ENCODE assay signal across 12 mouse cellular contexts in genomic region chr9:91350211-91350791, GRCm38 (mm10). TPM values are rescaled to one million over a fixed set of nuclear protein-coding genes. Genes with fewer than 3 reads are reported as not detected.
DNase-seq lines count a peak whose midpoint lies in the region; ATAC-seq and TF ChIP-seq lines count a peak whose summit lies in the region.
"Had no signal": no experiment of that assay in that cellular context is flagged by ENCODE, and none has a peak within 500 bp of the region (broad histone marks: within the 10 kb centered on the region; RNA-seq: fewer than 3 reads in every experiment).

No protein-coding gene starts in this region.

- DNase-seq in brain, adult 2 months (ENCODE audit: low read depth, low spot score), result peak; percentile 58
- DNase-seq in cerebellum, postnatal 10 days, result peak; percentile 62 to 69
- DNase-seq in forebrain, embryonic 14.5 days (ENCODE audit: low spot score), result peak; percentile 24
- no peak for DNase-seq in thymus, adult 18-20 months
- no peak for DNase-seq in lung, adult 2 months
- no peak for DNase-seq in spleen, postnatal 4 days (ENCODE audit: low spot score in 2 of 2)
- no peak for DNase-seq in adipocyte (ENCODE audit: low spot score)

- H3K27ac ChIP-seq in forebrain, embryonic 14.5 days (ENCODE audit: low read depth, low read length), result peak overlapping the region; percentile 78
- H3K27ac ChIP-seq in midbrain, embryonic 13.5 days, result peak overlapping the region; percentile 69
- H3K27ac ChIP-seq: embryonic facial prominence, embryonic 13.5 days; limb, embryonic 12.5 days; macrophage had no signal

- H3K4me2 ChIP-seq in forebrain, embryonic 14.5 days (ENCODE audit: low read length), result peak overlapping the region; percentile 57
- H3K4me2 ChIP-seq in midbrain, embryonic 13.5 days (replicated peaks), result peak overlapping the region; percentile 54
- H3K4me2 ChIP-seq: embryonic facial prominence, embryonic 13.5 days; limb, embryonic 12.5 days had no signal

- TF ChIP-seq POLR2A in lung, adult 2 months (IDR thresholded peaks at IDR 0.05; ENCODE audit: borderline replicate concordance, extremely low read depth, low read depth, low read length), result no peak

- H3K27me3 ChIP-seq in forebrain, embryonic 14.5 days (replicated peaks; ENCODE audit: control insufficient read depth, insufficient read depth, low read length), result peaks cover 43% of the 10 kb centered on the region
- H3K27me3 ChIP-seq in midbrain, embryonic 13.5 days, result peaks cover 65% of the 10 kb centered on the region

- H3K9me3 ChIP-seq in forebrain, embryonic 14.5 days (replicated peaks; ENCODE audit: control insufficient read depth, low read length), result no peaks in the 10 kb centered on the region
- no peaks in the 10 kb centered on the region for H3K9me3 ChIP-seq in midbrain, embryonic 13.5 days
- H3K9me3 ChIP-seq: embryonic facial prominence, embryonic 13.5 days; limb, embryonic 12.5 days had no signal

- H3K36me3 ChIP-seq in forebrain, embryonic 14.5 days (ENCODE audit: control insufficient read depth, insufficient read depth, low read length), result no peaks in the 10 kb centered on the region
- H3K36me3 ChIP-seq in midbrain, embryonic 13.5 days, result no peaks in the 10 kb centered on the region
- H3K36me3 ChIP-seq: embryonic facial prominence, embryonic 13.5 days; limb, embryonic 12.5 days had no signal

- H3K9ac ChIP-seq in forebrain, embryonic 14.5 days (ENCODE audit: low read length), result peak overlapping the region; percentile 59
- peak overlapping the region; percentile 46 for H3K9ac ChIP-seq in midbrain, embryonic 13.5 days (replicated peaks)
- H3K9ac ChIP-seq: embryonic facial prominence, embryonic 13.5 days; limb, embryonic 12.5 days had no signal

- peaks cover 6% of the 10 kb centered on the region; the same call in 1 of the 2 replicates for H3K4me1 ChIP-seq in forebrain, embryonic 14.5 days (ENCODE audit: control insufficient read depth, insufficient read depth, low read length)
- H3K4me1 ChIP-seq in midbrain, embryonic 13.5 days (replicated peaks), result peaks cover 28% of the 10 kb centered on the region
- H3K4me1 ChIP-seq in lung, adult 2 months (ENCODE audit: control insufficient read depth, insufficient read depth, low read length), result no peaks in the 10 kb centered on the region
- H3K4me1 ChIP-seq: embryonic facial prominence, embryonic 13.5 days had no signal

- ATAC-seq in forebrain, embryonic 14.5 days, result no peak
- no peak for ATAC-seq in midbrain, embryonic 13.5 days
- ATAC-seq: inflammation-experienced regulatory T-cells, adult 6 months had no signal

- WGBS in forebrain, embryonic 14.5 days, result 6% methylated on average over 16 of the region's 16 CpGs
- 1% methylated on average over 16 of the region's 16 CpGs for WGBS in midbrain, embryonic 13.5 days
- WGBS in lung, adult 2 months, result 3% methylated on average over 16 of the region's 16 CpGs

- no peak for TF ChIP-seq CTCF in lung, adult 2 months (IDR thresholded peaks at IDR 0.05; ENCODE audit: insufficient read depth, low read length)

- peak overlapping the region; percentile 29 for H3K4me3 ChIP-seq in forebrain, embryonic 14.5 days (ENCODE audit: low read depth, low read length)
- H3K4me3 ChIP-seq in midbrain, embryonic 13.5 days (replicated peaks), result peak overlapping the region; percentile 31
- H3K4me3 ChIP-seq in lung, adult 2 months (replicated peaks; ENCODE audit: extremely low read depth, low read depth, low read length), result no peak overlapping the region
- H3K4me3 ChIP-seq: embryonic facial prominence, embryonic 13.5 days had no signal

RNA-seq across cellular contexts. Expression of gene Zic4, which starts 11.9 kb away (rescaled TPM):
- 45.1 and 56.3 TPM in 2 replicates for polyA plus RNA-seq in forebrain, embryonic 14.5 days (2014; fragmentation: Nextera tagmentation; extraction: Ambion mirVana)
- polyA plus RNA-seq in midbrain, embryonic 13.5 days (2015; fragmentation: Nextera tagmentation; extraction: Ambion mirVana), result 53.2 and 56.6 TPM in 2 replicates
- not detected in 2 replicates for polyA plus RNA-seq in lung, adult 2 months (2012; rRNA removed)
- polyA plus RNA-seq: inflammation-experienced regulatory T-cells, adult 6 months; macrophage had no signal

RNA-seq across cellular contexts. Expression of gene Zic1, which starts 15.3 kb away (rescaled TPM):
- polyA plus RNA-seq in forebrain, embryonic 14.5 days (2014; fragmentation: Nextera tagmentation; extraction: Ambion mirVana), result 14.4 and 14.8 TPM in 2 replicates
- 14.8 and 16.4 TPM in 2 replicates for polyA plus RNA-seq in midbrain, embryonic 13.5 days (2015; fragmentation: Nextera tagmentation; extraction: Ambion mirVana)
- polyA plus RNA-seq in lung, adult 2 months (2012; rRNA removed), result 0.49 and 1.6 TPM in 2 replicates
- polyA plus RNA-seq: inflammation-experienced regulatory T-cells, adult 6 months; macrophage had no signal

Comparison
In these comparisons a context has a peak if more than half of its experiments do, and no peak if none do; other contexts are left out.
1. DNase-seq: peak in brain, adult 2 months (single experiment), cerebellum, postnatal 10 days (2 of 2) and forebrain, embryonic 14.5 days (single experiment); none in thymus, adult 18-20 months (0 of 2), lung, adult 2 months (single experiment), spleen, postnatal 4 days (0 of 2) and adipocyte (single experiment).
2. RNA of gene Zic4, which starts 11.9 kb away (polyA plus RNA-seq): 53.2 to 56.6 TPM in midbrain, embryonic 13.5 days and 45.1 to 56.3 TPM in forebrain, embryonic 14.5 days; not detected in lung, adult 2 months; every median in the first group is over 10 times any median in the second.